8 mouse cellular contexts compared by ENCODE assay signal in genomic region chr6:137252887-137253242, GRCm38 (mm10). TPM values are rescaled to one million over a fixed set of nuclear protein-coding genes. Genes with fewer than 3 reads are reported as not detected.
DNase-seq lines count a peak whose midpoint lies in the region; ATAC-seq and TF ChIP-seq lines count a peak whose summit lies in the region.

No protein-coding gene starts in this region.

- H3K27me3 ChIP-seq in hindbrain, embryonic 13.5 days = no peaks in the 10 kb centered on the region
- H3K27me3 ChIP-seq in neural tube, embryonic 12.5 days (replicated peaks) = no peaks in the 10 kb centered on the region

- no peaks in the 10 kb centered on the region for H3K9me3 ChIP-seq in hindbrain, embryonic 13.5 days
- H3K9me3 ChIP-seq in neural tube, embryonic 12.5 days = no peaks in the 10 kb centered on the region

- H3K9ac ChIP-seq in hindbrain, embryonic 13.5 days = peak overlapping the region; percentile 85
- peak overlapping the region; percentile 85 for H3K9ac ChIP-seq in neural tube, embryonic 12.5 days

- peak overlapping the region; percentile 78 for H3K4me3 ChIP-seq in layer of hippocampus, adult 2 months
- peak overlapping the region; percentile 70 for H3K4me3 ChIP-seq in hindbrain, embryonic 13.5 days
- peak overlapping the region; percentile 55 for H3K4me3 ChIP-seq in neural tube, embryonic 12.5 days

- H3K4me2 ChIP-seq in hindbrain, embryonic 13.5 days = peak overlapping the region; percentile 69
- peak overlapping the region; percentile 80 for H3K4me2 ChIP-seq in neural tube, embryonic 12.5 days (replicated peaks)

- H3K4me1 ChIP-seq in hindbrain, embryonic 13.5 days (replicated peaks) = peaks cover 7% of the 10 kb centered on the region
- H3K4me1 ChIP-seq in neural tube, embryonic 12.5 days = no peaks in the 10 kb centered on the region; the same call in none of the 2 replicates

- DNase-seq in layer of hippocampus, adult 2 months (ENCODE audit: low spot score in 2 of 2) = no peak
- DNase-seq in layer of hippocampus, adult 9-10 months (ENCODE audit: low spot score) = no peak
- peak; percentile 5 for DNase-seq in embryo, embryonic 11.5 days (ENCODE audit: low read depth, low spot score)
- DNase-seq in gastrocnemius, adult 18-20 months (ENCODE audit: low spot score) = no peak
- DNase-seq in lung, postnatal 4 days = no peak

- no peaks in the 10 kb centered on the region for H3K36me3 ChIP-seq in hindbrain, embryonic 13.5 days
- H3K36me3 ChIP-seq in neural tube, embryonic 12.5 days = no peaks in the 10 kb centered on the region

- TF ChIP-seq CTCF in layer of hippocampus, adult 2 months (conservative IDR thresholded peaks at IDR 0.05) = no peak

- H3K27ac ChIP-seq in layer of hippocampus, adult 2 months = peak overlapping the region; percentile 93
- peak overlapping the region; percentile 96 for H3K27ac ChIP-seq in hindbrain, embryonic 13.5 days
- peak overlapping the region; percentile 77 for H3K27ac ChIP-seq in neural tube, embryonic 12.5 days

- WGBS in hindbrain, embryonic 13.5 days = 0% methylated on average over 15 of the region's 15 CpGs
- under 1% methylated on average over 15 of the region's 15 CpGs for WGBS in neural tube, embryonic 12.5 days

- peak; percentile 48 for ATAC-seq in hindbrain, embryonic 13.5 days (ENCODE audit: low FRiP score)
- ATAC-seq in neural tube, embryonic 12.5 days (ENCODE audit: low FRiP score, low read depth) = peak; percentile 68
- no peak for ATAC-seq in activated CD4-positive, CD25-positive, alpha-beta regulatory T cell, adult 4 months

RNA-seq across cellular contexts. Expression of gene Ptpro, which starts 0.7 kb away (rescaled TPM):
- 10 to 100 TPM; 43.6 to 45.4 TPM for total RNA-seq in layer of hippocampus, adult 2 months (2021)
- 36.1 and 39.9 TPM in 2 replicates for polyA plus RNA-seq in hindbrain, embryonic 13.5 days (2015; fragmentation: Nextera tagmentation; extraction: Ambion mirVana)
- 27.5 and 28.9 TPM in 2 replicates for polyA plus RNA-seq in neural tube, embryonic 12.5 days (2016; fragmentation: Nextera tagmentation; extraction: Ambion mirVana)
- total RNA-seq in gastrocnemius, adult 18-20 months (2021) = under 1 TPM; 0.48 to 0.59 TPM
- under 1 TPM in 1 of 2 experiments, not detected in 1; 0.17 TPM for polyA plus RNA-seq in activated CD4-positive, CD25-positive, alpha-beta regulatory T cell, adult 4 months (2017; shearing (Covaris generic))

Comparison
In these comparisons a context has a peak if more than half of its experiments do, and no peak if none do; other contexts are left out.
1. RNA of gene Ptpro, which starts 0.7 kb away (polyA plus RNA-seq): 36.1 to 39.9 TPM in hindbrain, embryonic 13.5 days and 27.5 to 28.9 TPM in neural tube, embryonic 12.5 days; 0.17 TPM in activated CD4-positive, CD25-positive, alpha-beta regulatory T cell, adult 4 months; every median in the first group is over 10 times any median in the second.
2. Peak in every context shown above with its lines, with median percentiles within 50 percentile points of each other: H3K27ac ChIP-seq and H3K4me3 ChIP-seq.